Mouse (Mus musculus): ENCODE measurements at regions not wholly inside any gene's neighbourhood (a gene's known extent, or its start where the extent isn't known, plus 50 kb on each side); places are given as distances from the start of the nearest gene placed in this dataset.
"Not testable (repeated sequence)": the region's sequence is repeated elsewhere in the genome, so short reads cannot be mapped to it uniquely, and the experiment has no call there.

DNA sequence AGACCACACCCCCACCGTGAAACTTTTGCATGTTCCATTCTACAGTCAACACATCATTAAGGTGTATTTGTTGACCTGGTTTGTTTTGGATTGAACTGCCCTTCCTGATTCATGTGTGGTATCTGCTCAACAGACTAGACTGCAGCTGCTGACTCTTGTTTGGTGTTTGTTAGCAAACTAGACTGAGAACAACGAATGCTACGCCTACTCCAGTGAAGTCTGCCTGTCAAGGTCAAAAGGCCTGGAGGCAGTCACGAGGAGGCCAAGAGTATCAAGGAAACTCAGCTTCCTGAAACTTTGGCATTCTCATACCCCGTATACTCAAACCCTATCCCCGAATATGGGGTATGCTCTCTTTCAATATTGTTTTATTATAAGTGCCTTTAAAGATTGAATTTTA lies 194.2 kb upstream of the Spin1 start:
- not testable (repeated sequence) for DNase-seq

DNA sequence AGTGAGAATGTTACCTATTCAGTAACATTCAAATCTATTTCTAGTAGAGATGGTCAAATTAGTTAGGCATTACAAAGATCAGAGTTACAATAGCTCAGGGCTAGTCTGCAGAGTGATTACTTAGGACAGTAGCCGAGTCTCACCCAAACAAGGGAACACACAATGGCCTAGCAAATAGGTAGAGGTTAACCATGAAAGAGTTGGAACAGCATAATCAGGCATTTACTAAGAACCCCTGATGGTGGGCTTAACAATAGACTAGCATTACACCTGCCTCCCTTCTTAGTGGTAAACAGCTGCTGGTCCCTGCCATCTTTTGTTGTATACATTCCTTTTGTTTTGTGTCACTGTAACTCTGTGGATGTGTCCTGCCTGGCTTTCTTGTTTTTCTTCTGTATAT lies 193.8 kb upstream of the Spin1 start:
- no peak for DNase-seq

DNA sequence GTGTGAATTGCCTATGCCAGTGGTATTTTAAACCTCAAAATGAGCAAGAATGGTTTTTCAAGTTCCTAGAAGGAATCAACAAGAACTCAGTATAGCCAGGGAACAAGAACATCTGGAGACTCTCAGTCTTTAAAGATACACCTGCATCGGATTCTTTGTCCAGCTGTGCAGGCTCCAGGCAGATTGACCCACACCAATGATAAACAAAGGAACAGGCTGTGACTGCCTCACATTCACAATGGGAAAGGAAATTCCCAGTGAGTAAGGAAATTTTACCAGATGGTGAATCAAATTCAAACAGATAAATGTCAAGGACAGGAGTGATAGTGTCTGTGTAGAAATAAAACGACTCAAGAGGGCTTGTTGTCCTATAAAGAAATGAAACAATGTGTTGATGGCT lies 187.9 kb upstream of the Spin1 start:
- DNase-seq = not testable (repeated sequence)

DNA sequence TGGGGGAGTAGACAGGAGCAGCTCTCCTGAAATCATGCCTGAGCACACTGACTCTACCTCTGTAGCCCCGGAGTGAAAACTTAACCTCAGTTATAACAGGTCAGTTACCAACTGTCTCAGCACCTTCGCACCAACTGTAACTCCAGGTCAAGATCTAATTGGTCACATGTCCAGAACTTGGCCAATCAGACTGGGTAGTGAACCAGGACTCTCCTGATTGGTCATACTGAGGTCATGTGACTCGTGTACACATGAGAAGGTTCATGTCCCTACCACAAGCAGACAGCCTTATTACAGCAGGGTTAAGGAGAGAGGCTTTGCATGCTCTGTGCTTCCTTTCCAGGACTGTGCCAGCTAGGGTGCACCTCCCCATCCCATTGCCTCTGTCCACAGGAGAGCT lies 166.7 kb upstream of the Spin1 start:
- DNase-seq = not testable (repeated sequence)

DNA sequence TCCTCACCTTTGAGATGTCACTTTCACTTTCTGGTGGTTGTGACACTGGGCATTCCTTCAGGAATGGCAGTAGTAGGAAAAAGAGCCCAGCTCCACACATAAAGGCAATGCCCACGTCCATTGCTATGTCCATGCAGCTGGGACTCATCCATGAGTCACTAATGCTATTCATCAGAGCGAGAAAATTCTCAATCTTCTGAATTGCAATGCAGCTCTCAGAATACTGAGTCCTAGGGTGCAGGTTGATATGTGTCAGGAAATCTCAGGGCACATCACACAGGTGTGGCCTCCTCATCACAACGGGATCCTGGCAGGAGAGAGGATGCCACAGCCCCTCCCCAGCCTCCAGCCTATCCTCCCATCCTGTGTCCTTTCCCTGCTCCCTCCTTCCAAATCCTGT lies 158.1 kb upstream of the Spin1 start:
- DNase-seq = no peak

GRCm38 (mm10) chr13:50949545-50950226 lies 151.0 kb upstream of the Spin1 start:
- peak; percentile 76 to 95 for DNase-seq

DNA sequence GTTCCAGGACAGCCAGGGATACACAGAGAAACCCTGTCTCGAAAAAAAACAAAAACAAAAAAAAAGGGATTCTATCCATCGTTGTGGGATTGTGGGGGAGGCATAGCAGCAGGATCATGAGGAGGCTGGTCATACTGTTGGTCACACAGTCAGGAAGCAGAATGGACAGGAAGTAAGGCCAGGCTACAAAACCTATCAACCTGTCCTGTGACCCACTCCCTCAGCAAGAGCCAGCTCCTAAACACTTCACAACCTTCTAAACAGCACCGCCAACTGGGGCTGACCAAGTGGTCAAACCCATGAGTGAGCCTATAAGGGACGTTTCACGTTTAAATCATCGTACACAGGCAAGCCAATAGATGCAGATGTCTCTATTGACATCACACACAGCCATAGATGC lies 146.0 kb upstream of the Spin1 start:
- no peak for DNase-seq

DNA sequence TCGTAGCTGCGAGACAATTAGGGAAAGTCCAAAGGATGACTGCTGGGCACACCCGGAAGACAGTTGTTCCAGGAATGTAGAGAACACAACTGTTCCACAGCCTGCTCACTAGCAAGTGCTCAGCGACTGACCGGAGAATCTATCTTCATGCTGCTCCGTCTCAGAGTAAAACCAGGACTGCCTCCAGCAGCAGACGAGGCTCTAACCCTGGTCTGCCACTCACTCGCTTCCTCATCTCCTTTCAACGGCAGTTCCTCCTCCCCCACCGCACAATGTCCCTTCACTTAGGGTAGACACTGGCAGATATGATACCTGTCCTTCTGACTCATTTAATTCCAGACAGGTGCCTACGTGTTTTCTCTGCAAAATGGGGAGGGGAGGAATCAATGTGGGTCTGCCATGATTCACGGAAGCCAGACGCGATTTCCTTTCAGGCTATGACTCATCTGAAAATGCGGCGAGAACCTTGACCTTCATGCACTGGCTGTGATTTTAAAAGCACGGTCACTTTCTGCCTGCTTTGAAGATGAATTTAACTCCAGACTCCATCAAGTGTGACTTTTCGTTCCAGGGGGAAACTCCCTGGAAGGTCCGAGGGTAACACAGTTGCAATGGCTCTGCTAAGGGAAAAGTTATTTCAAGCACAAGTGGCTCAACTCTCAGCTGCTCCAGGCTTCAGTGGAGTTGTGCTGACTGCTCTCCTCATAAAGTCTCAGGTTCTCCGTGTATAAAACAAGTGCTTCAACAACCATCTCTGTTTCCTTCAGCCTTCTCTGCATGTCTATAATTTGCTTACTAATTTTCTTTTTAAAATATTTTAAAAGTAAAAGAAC lies 142.4 kb upstream of the Spin1 start:
- DNase-seq = peak in 1 of 2 experiments; percentile 8

GRCm38 (mm10) chr13:50960909-50961308 lies 139.8 kb upstream of the Spin1 start:
- DNase-seq = no peak

DNA sequence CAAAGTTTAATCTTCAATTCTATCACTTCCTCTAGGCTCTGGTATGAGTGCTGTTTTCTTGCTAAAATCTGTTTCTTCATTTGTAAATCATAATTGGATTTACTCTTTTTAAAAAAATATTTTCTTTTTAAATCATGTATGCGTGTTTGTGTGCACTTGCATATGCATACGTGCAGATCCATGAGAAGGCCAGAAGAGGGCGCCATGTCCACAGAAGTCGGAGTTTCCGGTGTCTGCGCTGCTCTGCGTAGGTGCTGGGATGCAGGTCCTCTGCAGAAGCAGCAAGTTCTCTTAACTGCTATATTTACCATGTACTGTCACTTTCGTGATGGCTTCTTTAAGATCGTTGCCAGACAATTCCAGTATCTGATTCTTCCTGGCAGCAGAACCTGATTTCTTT lies 136.6 kb upstream of the Spin1 start:
- DNase-seq = peak in 1 of 2 experiments; percentile 47

DNA sequence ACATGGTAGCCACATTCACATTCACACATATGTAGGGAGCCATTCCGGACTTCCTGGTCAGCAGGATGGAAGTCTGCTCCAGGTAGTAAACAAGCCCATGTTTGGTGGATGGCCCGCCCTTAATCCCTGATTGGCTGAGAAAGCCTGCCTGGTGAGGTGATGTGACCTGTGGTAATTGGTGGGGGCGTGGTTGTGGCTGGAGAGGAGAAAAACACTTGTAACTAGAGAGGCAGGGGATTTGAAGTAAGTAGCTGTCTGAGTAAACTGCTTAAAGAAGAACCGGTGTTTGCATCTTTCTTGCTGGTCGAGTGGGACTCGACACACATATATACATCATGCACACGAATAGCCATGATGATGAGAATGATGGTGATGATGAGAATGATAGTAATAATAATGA lies 135.6 kb upstream of the Spin1 start:
- DNase-seq = not testable (repeated sequence)

DNA sequence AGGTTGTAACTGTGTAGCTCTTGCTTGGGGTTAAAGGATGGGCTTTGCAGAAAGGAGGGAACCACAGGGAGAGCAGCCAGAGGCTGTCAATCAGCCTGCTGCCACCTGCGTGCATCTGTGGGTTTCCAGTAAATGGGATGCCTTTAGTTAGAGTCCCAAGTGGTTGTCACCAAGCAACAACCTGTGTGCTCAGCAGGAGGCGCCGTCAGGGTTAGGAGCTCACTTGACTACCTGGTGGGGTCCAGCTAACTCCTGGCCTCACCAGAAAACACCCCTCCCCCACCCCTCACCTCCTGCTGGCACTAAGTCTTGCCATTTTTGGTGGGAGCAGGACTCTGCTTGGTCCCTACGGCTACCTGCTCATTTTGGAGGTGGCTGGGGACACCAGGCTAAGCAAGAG lies 135.0 kb upstream of the Spin1 start:
- DNase-seq = no peak

GRCm38 (mm10) chr13:50966826-50967225 lies 133.9 kb upstream of the Spin1 start:
- no peak for DNase-seq

GRCm38 (mm10) chr13:50973379-50973778 lies 127.3 kb upstream of the Spin1 start:
- no peak for DNase-seq

DNA sequence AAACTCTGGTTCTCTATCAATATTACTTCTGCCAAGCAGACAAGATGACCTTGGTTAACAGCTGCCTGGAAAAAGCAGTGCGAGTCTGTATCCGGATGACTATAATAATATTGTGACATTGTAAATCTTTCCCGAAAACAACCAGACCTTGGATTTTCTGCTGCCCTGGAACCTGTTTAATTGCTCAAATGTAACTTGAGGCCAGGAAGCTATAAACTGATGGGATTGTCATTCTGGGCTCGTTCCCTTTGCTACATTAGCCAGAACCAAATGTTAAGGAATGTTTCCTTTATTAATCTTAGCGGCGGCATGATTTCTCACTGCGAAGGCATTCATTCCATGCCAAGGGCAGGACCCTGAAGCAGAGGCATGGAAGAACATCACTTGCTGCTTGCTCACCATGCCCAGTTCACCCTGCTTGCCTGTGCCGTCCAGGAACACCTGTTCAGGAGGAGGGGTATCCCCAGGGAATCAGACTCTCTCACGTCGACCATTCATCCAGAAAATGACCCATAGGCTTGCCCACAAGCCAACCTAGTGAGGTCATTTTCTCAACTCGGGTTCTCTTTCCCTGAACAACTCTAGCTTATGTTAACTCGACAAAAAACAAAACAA lies 125.3 kb upstream of the Spin1 start:
- DNase-seq = no peak

- DNase-seq = no peak
Observed at GRCm38 (mm10) chr13:50982005-50982404, 118.7 kb upstream of the Spin1 start.

DNA sequence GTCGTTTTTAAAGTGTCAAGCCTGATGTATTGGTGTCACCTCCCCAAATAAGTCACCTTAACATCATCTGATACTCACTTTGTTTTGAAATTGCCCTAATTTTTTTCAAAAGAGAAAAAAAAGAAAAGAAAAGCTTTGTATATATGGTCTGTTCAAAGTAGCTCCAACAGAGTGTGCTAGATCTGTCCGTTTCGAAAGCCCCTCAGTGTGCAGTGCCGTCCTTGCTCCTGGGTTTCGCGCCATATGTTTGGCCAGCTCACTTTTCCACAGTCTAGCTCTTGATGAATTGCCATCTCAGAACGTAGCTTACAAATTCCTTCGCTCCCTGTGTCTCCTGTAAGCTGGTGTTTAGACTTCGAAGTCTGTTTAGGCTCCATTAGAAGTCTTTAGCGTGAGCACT lies 117.7 kb upstream of the Spin1 start:
- no peak for DNase-seq

DNA sequence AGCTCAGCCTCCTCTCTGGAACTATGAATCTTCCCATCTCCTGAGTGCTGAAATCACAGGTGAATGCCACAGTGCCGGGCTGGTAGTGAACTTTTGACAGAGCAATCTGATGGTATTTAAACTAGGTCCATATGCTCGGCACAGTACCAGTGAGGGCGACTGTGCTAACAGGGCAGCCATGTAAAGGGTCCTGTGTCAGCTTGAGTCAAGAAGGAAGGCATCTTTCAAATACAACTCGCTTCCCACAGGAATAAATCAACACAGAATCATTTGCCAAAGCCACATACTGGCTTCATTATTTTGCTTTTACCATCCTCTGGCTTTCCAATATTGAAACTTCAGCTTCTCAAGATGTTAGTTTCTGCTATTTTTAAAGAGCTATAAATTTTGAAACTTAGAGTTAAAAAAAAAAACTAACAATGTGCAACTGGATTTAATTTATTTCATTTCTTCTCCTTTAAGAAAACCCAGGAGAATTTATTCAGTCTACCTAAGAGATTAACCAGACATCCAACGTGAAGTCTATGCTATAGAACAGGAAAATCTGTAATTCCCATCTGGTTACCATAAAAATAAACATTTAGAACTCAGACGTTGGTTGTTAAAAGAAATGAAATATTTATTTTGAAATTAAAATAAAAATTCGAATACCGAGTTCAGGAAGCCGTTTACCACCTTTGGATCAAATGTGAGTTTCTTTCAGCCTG lies 108.8 kb upstream of the Spin1 start:
- no peak for DNase-seq

DNA sequence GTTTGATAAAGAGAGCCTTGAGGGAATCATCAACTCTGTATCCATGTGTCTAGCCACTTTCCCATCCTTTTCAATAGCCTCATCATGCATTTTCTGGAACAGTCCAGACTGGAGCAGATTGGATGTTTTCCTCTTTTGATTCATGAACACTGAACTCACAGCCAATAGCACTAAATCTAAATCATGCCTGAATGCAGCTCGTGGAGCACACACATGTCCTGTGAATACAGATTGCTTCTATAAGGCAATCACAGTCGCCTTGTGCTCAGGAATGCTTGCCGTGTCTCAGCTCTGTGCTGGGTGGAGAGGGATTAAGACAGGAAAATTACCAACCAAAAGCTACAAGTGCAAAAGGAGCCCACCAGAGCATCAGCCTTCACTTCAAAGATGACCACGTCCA lies 100.9 kb upstream of the Spin1 start:
- DNase-seq = no peak

GRCm38 (mm10) chr13:51004827-51005226 lies 95.9 kb upstream of the Spin1 start:
- DNase-seq = no peak

DNA sequence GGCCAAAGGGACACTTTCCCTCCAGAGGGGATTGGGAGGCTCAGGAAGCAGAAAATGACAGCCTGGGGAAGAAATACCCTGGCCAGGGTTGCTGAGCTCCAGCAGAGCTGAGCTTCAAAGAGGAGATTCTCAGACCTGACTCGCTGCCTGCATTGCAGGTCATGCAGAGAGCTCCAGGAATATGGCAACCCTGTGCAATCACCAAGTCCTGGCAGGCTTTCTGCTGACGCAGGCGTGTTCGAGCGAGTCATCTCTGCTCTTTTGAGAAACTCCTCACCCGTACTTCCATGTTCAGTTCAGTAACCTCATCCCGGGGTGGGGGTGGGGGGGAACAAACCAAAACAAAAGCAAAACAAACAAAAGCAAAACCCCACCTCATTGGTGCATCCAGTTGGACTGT lies 89.9 kb upstream of the Spin1 start:
- DNase-seq = no peak

GRCm38 (mm10) chr13:51016209-51016608 lies 84.5 kb upstream of the Spin1 start:
- DNase-seq = no peak
